Mouse (Mus musculus): ENCODE measurements around the gene Calr3. TPM values are rescaled to one million over a fixed set of nuclear protein-coding genes. Genes with fewer than 3 reads are reported as not detected.

Gene Calr3
- total and polyA plus RNA-seq, 3 experiments: 2.5 to 5.3 (median 2.8) TPM

- no peaks in the 10 kb centered on the region for H3K27me3 ChIP-seq (replicated peaks)
- no peak overlapping the region for H3K27ac ChIP-seq (ENCODE audit: insufficient read depth, low read depth)
- H3K79me2 ChIP-seq (replicated peaks; ENCODE audit: control insufficient read depth, extremely low read depth, insufficient read depth, poor library complexity, severe bottlenecking): peaks cover 17% of the 10 kb centered on the region
- in situ Hi-C loops (cut with MboI; ENCODE audit: low pct_ligation_motif_present, low pct_unique_long_range_greater_than_20kb, low sequenced_read_pairs) (no loop called here), dilution Hi-C loops (cut with MboI; ENCODE audit: extremely low pct_ligation_motif_present, extremely low pct_unique_long_range_greater_than_20kb, low sequenced_read_pairs) (no loop called here)
- H3K9me3 ChIP-seq (replicated peaks; ENCODE audit: low read length): no peaks in the 10 kb centered on the region
- H3K4me3 ChIP-seq (replicated peaks in 1 of 3; ENCODE audit: low read depth in 2 of 3, low read length in 2 of 3, poor library complexity in 1 of 3): no peak overlapping the region
- H3K9ac ChIP-seq (ENCODE audit: insufficient read depth, low read depth): no peak overlapping the region
- H3K36me3 ChIP-seq (replicated peaks in 1 of 2; ENCODE audit: control insufficient read depth in 1 of 2, insufficient read depth in 1 of 2, low read length in 1 of 2): peaks cover 85 to 90% of the 10 kb centered on the region in 2 experiments
- H3K4me2 ChIP-seq (ENCODE audit: insufficient read depth, low read depth, poor library complexity, severe bottlenecking): no peak overlapping the region
- peaks cover 17 to 44% of the 10 kb centered on the region in 2 experiments for H3K4me1 ChIP-seq (ENCODE audit: control insufficient read depth in 1 of 2, insufficient read depth in 2 of 2)
- no peak for DNase-seq (ENCODE audit: extremely low read depth)
- TF ChIP-seq BHLHE40 (IDR thresholded peaks at IDR 0.05; ENCODE audit: low read depth, low read length): no peak
- no peak for TF ChIP-seq ELF1 (IDR thresholded peaks at IDR 0.05; ENCODE audit: low read depth, low read length)
- no peak for TF ChIP-seq MAFK (IDR thresholded peaks at IDR 0.05; ENCODE audit: insufficient replicate concordance, low read length)
- no peak for TF ChIP-seq USF2 (conservative IDR thresholded peaks at IDR 0.05; ENCODE audit: low read depth, low read length)
- TF ChIP-seq HCFC1 (IDR thresholded peaks at IDR 0.05; ENCODE audit: low read depth, low read length): no peak
- no peak for TF ChIP-seq RCOR1 (conservative IDR thresholded peaks at IDR 0.05; ENCODE audit: low read depth, low read length)
These were observed 25.6 kb upstream of the Calr3 start for GRCm38 (mm10) chr8:72469243-72469642.

- dilution Hi-C loops (cut with MboI; ENCODE audit: extremely low pct_ligation_motif_present, extremely low pct_unique_long_range_greater_than_20kb, low sequenced_read_pairs) (no loop called here), in situ Hi-C loops (cut with MboI; ENCODE audit: low pct_ligation_motif_present, low pct_unique_long_range_greater_than_20kb, low sequenced_read_pairs) (no loop called here)
- no peak overlapping the region for H3K4me3 ChIP-seq (replicated peaks in 1 of 3; ENCODE audit: low read depth in 2 of 3, low read length in 2 of 3, poor library complexity in 1 of 3)
- no peaks in the 10 kb centered on the region for H3K79me2 ChIP-seq (replicated peaks; ENCODE audit: control insufficient read depth, extremely low read depth, insufficient read depth, poor library complexity, severe bottlenecking)
- H3K9me3 ChIP-seq (replicated peaks; ENCODE audit: low read length): no peaks in the 10 kb centered on the region
- H3K4me2 ChIP-seq (ENCODE audit: insufficient read depth, low read depth, poor library complexity, severe bottlenecking): no peak overlapping the region
- no peak overlapping the region for H3K27ac ChIP-seq (ENCODE audit: insufficient read depth, low read depth)
- TF ChIP-seq TBP (conservative IDR thresholded peaks at IDR 0.05; ENCODE audit: low read depth, low read length) (no peak), SMC3 (IDR thresholded peaks at IDR 0.05; ENCODE audit: low read depth, low read length) (no peak)
- peaks cover 5 to 15% of the 10 kb centered on the region in 2 experiments; a peak in 3 of 4 replicates for H3K4me1 ChIP-seq (ENCODE audit: control insufficient read depth in 1 of 2, insufficient read depth in 2 of 2)
- H3K9ac ChIP-seq (ENCODE audit: insufficient read depth, low read depth): no peak overlapping the region
- no peaks in the 10 kb centered on the region for H3K27me3 ChIP-seq (replicated peaks)
- H3K36me3 ChIP-seq (replicated peaks in 1 of 2; ENCODE audit: control insufficient read depth in 1 of 2, insufficient read depth in 1 of 2, low read length in 1 of 2): peaks cover 97 to 99% of the 10 kb centered on the region in 2 experiments
- no peak for DNase-seq (ENCODE audit: extremely low read depth)
These were observed 20.5 kb upstream of the Calr3 start for GRCm38 (mm10) chr8:72464211-72464610.

- peaks cover 72 to 92% of the 10 kb centered on the region in 2 experiments for H3K36me3 ChIP-seq (replicated peaks in 1 of 2; ENCODE audit: control insufficient read depth in 1 of 2, insufficient read depth in 1 of 2, low read length in 1 of 2)
- no peak overlapping the region for H3K4me3 ChIP-seq (replicated peaks in 1 of 3; ENCODE audit: low read depth in 2 of 3, low read length in 2 of 3, poor library complexity in 1 of 3)
- H3K9ac ChIP-seq (ENCODE audit: insufficient read depth, low read depth): no peak overlapping the region
- TF ChIP-seq IRF4 (IDR thresholded peaks at IDR 0.05; ENCODE audit: low read depth, low read length): no peak
- no peak for TF ChIP-seq E2F4 (IDR thresholded peaks at IDR 0.05; ENCODE audit: insufficient replicate concordance, low read depth, low read length)
- no peak; the same call in 1 of the 2 replicates for TF ChIP-seq POLR2A (IDR thresholded peaks at IDR 0.05; ENCODE audit: low read depth, low read length)
- TF ChIP-seq NRF1 (IDR thresholded peaks at IDR 0.05; ENCODE audit: low read depth, low read length): no peak
- TF ChIP-seq RCOR1 (conservative IDR thresholded peaks at IDR 0.05; ENCODE audit: low read depth, low read length): no peak
- TF ChIP-seq NELFE (IDR thresholded peaks at IDR 0.05; ENCODE audit: low read depth, low read length): no peak
- TF ChIP-seq POLR2AphosphoS2 (IDR thresholded peaks at IDR 0.05; ENCODE audit: low read depth, low read length): no peak
- no peak overlapping the region for H3K4me2 ChIP-seq (ENCODE audit: insufficient read depth, low read depth, poor library complexity, severe bottlenecking)
- no peak for DNase-seq (ENCODE audit: extremely low read depth)
- no peak overlapping the region for H3K27ac ChIP-seq (ENCODE audit: insufficient read depth, low read depth)
- H3K4me1 ChIP-seq (ENCODE audit: control insufficient read depth in 1 of 2, insufficient read depth in 2 of 2): no peaks in the 10 kb centered on the region; a peak in 1 of 4 replicates
- H3K79me2 ChIP-seq (replicated peaks; ENCODE audit: control insufficient read depth, extremely low read depth, insufficient read depth, poor library complexity, severe bottlenecking): no peaks in the 10 kb centered on the region
- no peaks in the 10 kb centered on the region for H3K27me3 ChIP-seq (replicated peaks)
- in situ Hi-C loops (cut with MboI; ENCODE audit: low pct_ligation_motif_present, low pct_unique_long_range_greater_than_20kb, low sequenced_read_pairs): no loop called here
- dilution Hi-C loops (cut with MboI; ENCODE audit: extremely low pct_ligation_motif_present, extremely low pct_unique_long_range_greater_than_20kb, low sequenced_read_pairs): no loop called here
- H3K9me3 ChIP-seq (replicated peaks; ENCODE audit: low read length): no peaks in the 10 kb centered on the region
These were observed 16.3 kb upstream of the Calr3 start for GRCm38 (mm10) chr8:72459881-72460533.
